Mouse (Mus musculus): ENCODE results near the gene Gm49711. TPM values are rescaled to one million over a fixed set of nuclear protein-coding genes. Genes with fewer than 3 reads are reported as not detected.
"Not testable (repeated sequence)": the region's sequence is repeated elsewhere in the genome, so short reads cannot be mapped to it uniquely, and the experiment has no call there.

The Gm49711 gene
- polyA plus RNA-seq, 1 experiment from 2014 or later: 0.13 TPM

DNA sequence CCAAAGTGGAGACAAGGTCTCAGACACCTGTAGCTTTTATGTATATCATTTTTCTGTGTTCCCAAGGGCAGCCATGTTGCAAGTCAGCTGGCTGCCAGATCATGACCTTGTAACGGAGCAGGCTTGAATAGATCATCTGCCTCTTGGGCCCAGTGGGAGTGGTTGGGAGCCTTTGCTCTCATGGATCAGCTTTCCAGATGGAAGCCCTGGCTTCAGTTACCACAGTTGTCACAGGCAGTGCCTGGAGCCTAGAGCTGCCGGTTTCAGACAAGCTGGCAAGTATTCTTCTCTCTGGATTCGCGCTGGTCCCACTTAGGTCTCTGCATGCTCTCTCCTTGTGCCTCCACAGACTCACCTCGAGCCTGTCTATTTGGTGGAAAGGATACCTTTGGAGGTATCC lies 44.0 kb downstream of the Gm49711 start:
- Histone ChIP-seq H3K9ac (ENCODE audit: low read depth, low read length) (no peak overlapping the region), H3K9me3 (replicated peaks; ENCODE audit: low read length) (no peaks in the 10 kb centered on the region), H3K27ac (no peak overlapping the region), H3K27me3 (ENCODE audit: insufficient read depth, low read length) (no peaks in the 10 kb centered on the region), H3K36me3 (ENCODE audit: insufficient read depth, low read length) (peaks cover 11% of the 10 kb centered on the region; the same call in 1 of the 2 replicates), H3K4me1 (replicated peaks; ENCODE audit: insufficient read depth, low read length) (peaks cover 14% of the 10 kb centered on the region; the same call in 1 of the 2 replicates), H3K4me3 (replicated peaks; ENCODE audit: low read depth, low read length) (no peak overlapping the region), H3K4me2 (ENCODE audit: low read length) (no peak overlapping the region)
- DNase-seq (ENCODE audit: low spot score) (peak; percentile 43), ATAC-seq (replicated peaks; ENCODE audit: low FRiP score, low read depth) (no peak)
- 58% methylated on average over 5 of the region's 5 CpGs for WGBS
- TF ChIP-seq CTCF (IDR thresholded peaks at IDR 0.05; ENCODE audit: low read depth): no peak

GRCm38 (mm10) chr16:92102931-92103330 lies 44.8 kb downstream of the Gm49711 start:
- H3K4me1 ChIP-seq (replicated peaks; ENCODE audit: insufficient read depth, low read length): peaks cover 14% of the 10 kb centered on the region; the same call in 1 of the 2 replicates
- peaks cover 11% of the 10 kb centered on the region; the same call in 1 of the 2 replicates for H3K36me3 ChIP-seq (ENCODE audit: insufficient read depth, low read length)
- 94% methylated on average over 6 of the region's 7 CpGs for WGBS
- ATAC-seq (replicated peaks; ENCODE audit: low FRiP score, low read depth); H3K4me2 ChIP-seq (ENCODE audit: low read length); H3K27ac ChIP-seq; H3K9me3 ChIP-seq (replicated peaks; ENCODE audit: low read length); DNase-seq (ENCODE audit: low spot score); H3K4me3 ChIP-seq (replicated peaks; ENCODE audit: low read depth, low read length); H3K27me3 ChIP-seq (ENCODE audit: insufficient read depth, low read length); H3K9ac ChIP-seq (ENCODE audit: low read depth, low read length): not testable (repeated sequence)

- no peak overlapping the region for H3K4me2 ChIP-seq (ENCODE audit: low read length)
- peak; percentile 56 for TF ChIP-seq CTCF (IDR thresholded peaks at IDR 0.05; ENCODE audit: low read depth)
- H3K9ac ChIP-seq (ENCODE audit: low read depth, low read length): no peak overlapping the region
- peak overlapping the region; percentile 72 for H3K27ac ChIP-seq
- no peak overlapping the region for H3K4me3 ChIP-seq (replicated peaks; ENCODE audit: low read depth, low read length)
- H3K4me1 ChIP-seq (replicated peaks; ENCODE audit: insufficient read depth, low read length): peaks cover 14% of the 10 kb centered on the region; the same call in 1 of the 2 replicates
- WGBS: 53% methylated on average over 9 of the region's 9 CpGs
- ATAC-seq (replicated peaks; ENCODE audit: low FRiP score, low read depth): peak; percentile 56
- peaks cover 11% of the 10 kb centered on the region; the same call in 1 of the 2 replicates for H3K36me3 ChIP-seq (ENCODE audit: insufficient read depth, low read length)
- peak; percentile 51 for DNase-seq (ENCODE audit: low spot score)
- no peaks in the 10 kb centered on the region for H3K27me3 ChIP-seq (ENCODE audit: insufficient read depth, low read length)
- no peaks in the 10 kb centered on the region for H3K9me3 ChIP-seq (replicated peaks; ENCODE audit: low read length)
Measured at GRCm38 (mm10) chr16:92103572-92104331, 45.6 kb downstream of the Gm49711 start.

GRCm38 (mm10) chr16:92104332-92104590 lies 46.1 kb downstream of the Gm49711 start:
- Histone ChIP-seq H3K27ac (peak overlapping the region; percentile 72), H3K9ac (ENCODE audit: low read depth, low read length) (no peak overlapping the region), H3K4me2 (ENCODE audit: low read length) (no peak overlapping the region), H3K4me3 (replicated peaks; ENCODE audit: low read depth, low read length) (no peak overlapping the region), H3K36me3 (ENCODE audit: insufficient read depth, low read length) (peaks cover 11% of the 10 kb centered on the region; the same call in 1 of the 2 replicates), H3K9me3 (replicated peaks; ENCODE audit: low read length) (no peaks in the 10 kb centered on the region), H3K27me3 (ENCODE audit: insufficient read depth, low read length) (no peaks in the 10 kb centered on the region), H3K4me1 (replicated peaks; ENCODE audit: insufficient read depth, low read length) (peaks cover 14% of the 10 kb centered on the region; the same call in 1 of the 2 replicates)
- WGBS: 90% methylated on average over 2 of the region's 2 CpGs
- DNase-seq (ENCODE audit: low spot score) (no peak), ATAC-seq (replicated peaks; ENCODE audit: low FRiP score, low read depth) (no peak)
- TF ChIP-seq CTCF (IDR thresholded peaks at IDR 0.05; ENCODE audit: low read depth): no peak

- Histone ChIP-seq H3K36me3 (ENCODE audit: insufficient read depth, low read length) (peaks cover 5% of the 10 kb centered on the region; the same call in 1 of the 2 replicates), H3K4me2 (ENCODE audit: low read length) (no peak overlapping the region), H3K4me3 (replicated peaks; ENCODE audit: low read depth, low read length) (no peak overlapping the region), H3K27ac (0 out of 2 replicates have a peak overlapping the region, but pooled peaks have one; percentile 27), H3K4me1 (replicated peaks; ENCODE audit: insufficient read depth, low read length) (peaks cover 14% of the 10 kb centered on the region; the same call in 1 of the 2 replicates), H3K9ac (ENCODE audit: low read depth, low read length) (no peak overlapping the region), H3K27me3 (ENCODE audit: insufficient read depth, low read length) (no peaks in the 10 kb centered on the region), H3K9me3 (replicated peaks; ENCODE audit: low read length) (no peaks in the 10 kb centered on the region)
- ATAC-seq (replicated peaks; ENCODE audit: low FRiP score, low read depth): no peak
- no peak for DNase-seq (ENCODE audit: low spot score)
- TF ChIP-seq CTCF (IDR thresholded peaks at IDR 0.05; ENCODE audit: low read depth): no peak
- WGBS: 93% methylated on average over 2 of the region's 2 CpGs
Measured at GRCm38 (mm10) chr16:92104951-92105350, 46.8 kb downstream of the Gm49711 start.

DNA sequence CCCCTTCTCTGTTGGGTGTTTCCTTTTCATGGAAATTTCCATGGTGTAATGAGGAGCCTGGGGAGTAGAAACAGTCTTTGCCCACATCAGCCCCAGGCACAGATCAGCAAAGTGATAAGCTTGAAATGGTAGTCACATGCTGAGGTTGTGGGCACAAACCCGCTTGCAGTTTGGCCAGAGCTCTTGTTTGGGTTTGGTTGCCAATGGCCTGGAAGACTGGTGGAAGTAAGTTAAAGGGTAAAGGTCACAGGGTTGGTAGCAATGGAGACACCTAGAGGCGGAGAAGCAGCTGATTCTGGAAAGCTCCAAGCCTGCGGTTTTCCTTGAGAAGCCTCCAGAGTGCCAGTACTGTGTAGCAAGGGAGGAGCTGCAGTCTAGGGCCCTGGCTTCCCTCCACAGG lies 47.5 kb downstream of the Gm49711 start:
- no peak overlapping the region for H3K4me3 ChIP-seq (replicated peaks; ENCODE audit: low read depth, low read length)
- no peak overlapping the region for H3K9ac ChIP-seq (ENCODE audit: low read depth, low read length)
- H3K4me1 ChIP-seq (replicated peaks; ENCODE audit: insufficient read depth, low read length): peaks cover 14% of the 10 kb centered on the region; the same call in 1 of the 2 replicates
- no peak overlapping the region for H3K4me2 ChIP-seq (ENCODE audit: low read length)
- H3K36me3 ChIP-seq (ENCODE audit: insufficient read depth, low read length): 0 out of 2 replicates have a peak, but pooled peaks cover 2% of the 10 kb centered on the region
- 72% methylated on average over 3 of the region's 3 CpGs for WGBS
- TF ChIP-seq CTCF (IDR thresholded peaks at IDR 0.05; ENCODE audit: low read depth): no peak
- H3K27me3 ChIP-seq (ENCODE audit: insufficient read depth, low read length): no peaks in the 10 kb centered on the region
- H3K9me3 ChIP-seq (replicated peaks; ENCODE audit: low read length): no peaks in the 10 kb centered on the region
- no peak for DNase-seq (ENCODE audit: low spot score)
- no peak for ATAC-seq (replicated peaks; ENCODE audit: low FRiP score, low read depth)
- no peak overlapping the region for H3K27ac ChIP-seq
